Mouse (Mus musculus): ENCODE data around the gene Chkb. TPM values are rescaled to one million over a fixed set of nuclear protein-coding genes. Genes with fewer than 3 reads are reported as not detected.

The Chkb gene
- polyA plus RNA-seq, 1 experiment = 103 TPM

DNA sequence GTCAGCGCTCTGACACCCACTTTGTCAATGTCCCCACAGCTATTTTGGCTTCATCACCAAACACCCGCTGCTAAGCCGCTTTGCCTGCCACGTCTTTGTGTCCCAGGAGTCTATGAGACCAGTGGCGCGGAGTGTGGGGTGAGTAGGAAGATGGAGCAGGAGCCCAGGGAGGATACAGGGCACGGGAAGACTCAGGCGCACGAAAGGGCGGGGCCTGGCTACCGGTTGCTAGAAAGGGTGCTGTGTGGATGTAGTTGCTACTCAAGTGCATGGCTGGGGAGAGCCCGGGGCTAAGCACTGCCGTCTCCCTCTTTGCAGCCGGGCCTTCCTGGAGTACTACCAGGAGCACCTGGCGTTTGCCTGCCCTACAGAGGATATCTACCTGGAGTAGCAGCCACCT lies 31.6 kb upstream of the Chkb start:
- no peak for TF ChIP-seq GATA1 (IDR thresholded peaks at IDR 0.05; ENCODE audit: low read length)

DNA sequence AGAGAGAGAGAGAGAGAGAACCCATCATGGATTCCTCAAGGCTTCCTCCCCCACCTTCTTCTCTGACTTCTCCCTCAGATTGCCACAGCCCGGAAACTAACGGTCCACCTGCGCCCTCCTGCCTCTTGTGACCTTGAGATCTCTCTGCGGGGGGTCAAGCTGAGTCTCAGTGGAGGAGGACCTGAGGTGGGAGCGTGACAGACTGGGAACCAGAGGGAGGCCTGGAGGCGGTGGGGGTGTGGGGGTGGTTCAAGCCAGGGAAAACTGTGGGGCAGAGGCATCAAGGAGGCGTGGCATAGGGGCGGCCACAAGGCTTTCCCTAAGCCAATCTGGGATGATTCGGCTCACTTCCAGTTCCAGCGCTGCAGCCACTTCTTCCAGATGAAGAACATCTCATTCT lies 30.6 kb upstream of the Chkb start:
- TF ChIP-seq GATA1 (IDR thresholded peaks at IDR 0.05; ENCODE audit: low read length) = no peak

DNA sequence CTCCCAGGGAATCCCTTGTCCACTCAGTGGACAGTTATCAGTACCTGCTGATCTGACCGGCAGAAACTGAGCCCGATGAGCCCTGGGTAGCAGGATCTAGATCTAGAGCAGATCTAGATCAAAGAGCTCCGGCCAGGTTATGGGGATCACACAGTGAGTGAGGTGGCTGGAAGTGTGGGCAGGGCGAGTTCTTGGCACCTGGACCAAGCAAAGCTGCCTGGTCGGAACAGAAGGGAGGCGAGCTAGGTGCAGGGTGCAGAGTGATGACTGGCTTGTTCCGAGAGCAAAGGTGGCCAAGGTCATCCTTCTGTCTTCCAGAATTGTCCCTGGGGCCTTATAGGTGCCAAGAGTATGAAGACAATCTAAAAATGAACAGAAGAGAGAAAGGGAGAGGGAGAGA lies 30.1 kb upstream of the Chkb start:
- no peak for TF ChIP-seq GATA1 (IDR thresholded peaks at IDR 0.05; ENCODE audit: low read length)

DNA sequence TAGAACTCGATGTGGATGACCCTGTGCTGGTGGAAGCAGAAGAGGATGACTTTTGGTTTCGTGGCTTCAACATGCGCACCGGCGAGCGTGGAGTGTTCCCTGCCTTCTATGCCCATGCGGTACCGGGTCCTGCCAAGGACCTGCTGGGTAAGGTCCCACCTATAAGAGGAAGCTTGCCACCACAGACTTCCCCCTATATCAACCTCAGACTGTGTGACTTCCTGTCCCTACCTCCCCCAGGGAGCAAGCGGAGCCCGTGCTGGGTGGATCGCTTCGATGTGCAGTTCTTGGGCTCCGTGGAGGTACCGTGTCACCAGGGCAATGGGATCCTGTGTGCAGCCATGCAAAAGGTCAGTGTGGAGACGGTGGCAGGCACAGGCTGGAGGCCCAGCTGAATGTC lies 29.2 kb upstream of the Chkb start:
- TF ChIP-seq GATA1 (IDR thresholded peaks at IDR 0.05; ENCODE audit: low read length) = no peak

DNA sequence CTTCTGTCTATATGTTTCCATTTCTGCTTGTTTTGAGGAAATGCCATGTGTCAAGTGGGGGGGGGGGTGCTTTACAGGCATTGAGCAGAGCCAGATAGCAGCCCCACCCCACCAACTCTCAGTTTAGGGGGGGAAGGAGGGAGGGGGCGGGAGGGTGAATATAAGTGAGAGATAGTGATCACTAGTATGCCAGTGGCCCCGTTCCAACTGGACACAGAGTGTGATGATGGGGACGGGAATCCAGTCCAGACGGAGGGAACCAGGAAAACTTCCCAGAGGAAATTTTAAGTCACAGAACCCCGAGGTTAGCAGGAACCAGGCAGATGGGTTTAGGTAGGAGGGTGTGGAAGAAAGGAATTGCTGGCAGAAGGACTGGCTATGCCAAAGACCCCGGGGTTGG lies 25.9 kb upstream of the Chkb start:
- TF ChIP-seq GATA1 (IDR thresholded peaks at IDR 0.05; ENCODE audit: low read length) = no peak

DNA sequence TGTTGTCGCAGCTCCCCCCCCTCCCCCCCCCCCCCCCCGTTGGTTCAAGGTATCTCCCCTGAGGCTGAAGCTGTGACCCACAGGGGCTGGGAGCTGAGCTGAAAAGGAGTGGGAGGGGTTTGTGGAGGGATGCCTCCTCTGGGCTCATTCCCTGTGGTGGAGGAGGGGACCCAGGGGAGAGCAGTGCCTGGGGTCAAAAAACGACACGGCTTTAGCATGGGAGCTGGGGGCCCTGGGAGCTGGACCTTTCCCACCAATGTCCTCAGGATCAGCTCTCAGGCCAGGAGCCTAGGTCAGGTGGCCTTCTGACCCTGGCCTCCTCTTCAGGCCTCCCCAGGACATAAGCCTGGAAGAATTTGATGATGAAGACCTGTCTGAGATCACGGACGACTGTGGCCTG lies 25.1 kb upstream of the Chkb start:
- TF ChIP-seq GATA1 (IDR thresholded peaks at IDR 0.05; ENCODE audit: low read length) = no peak

DNA sequence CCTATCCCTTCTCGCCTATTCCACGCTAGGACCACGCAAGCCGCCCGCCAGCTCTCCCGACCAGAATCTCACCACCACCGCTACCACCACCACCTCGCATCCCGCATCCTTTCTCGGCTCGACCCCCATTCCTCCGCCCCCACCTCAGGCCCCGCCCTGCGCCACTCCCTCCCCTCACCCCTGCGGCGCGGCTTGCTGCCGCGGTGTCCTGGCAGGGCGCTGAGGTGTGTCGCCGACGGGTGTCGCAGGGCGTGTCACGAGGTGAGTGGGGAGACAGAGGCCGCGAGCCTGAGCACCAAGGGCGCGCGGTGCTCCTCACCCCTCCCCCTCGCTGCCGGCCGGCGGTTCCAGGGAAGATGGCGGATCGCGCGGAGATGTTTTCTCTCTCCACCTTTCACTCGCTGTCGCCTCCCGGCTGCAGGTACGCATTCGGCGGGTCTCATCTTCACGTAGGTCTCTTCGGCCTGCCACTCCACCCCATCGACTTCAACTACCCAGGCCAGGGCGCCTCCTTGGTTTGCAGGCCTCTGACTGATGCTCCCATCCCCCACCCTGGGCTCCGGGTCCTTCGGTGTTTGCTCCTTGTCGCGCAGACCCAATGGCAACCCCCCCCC lies 24.3 kb upstream of the Chkb start, which contains the start of gene Mapk8ip2:
Gene Mapk8ip2, plus strand, starts transcription at position 49 of the 614 bp plus-strand sequence.
- TF ChIP-seq GATA1 (IDR thresholded peaks at IDR 0.05; ENCODE audit: low read length) = no peak

DNA sequence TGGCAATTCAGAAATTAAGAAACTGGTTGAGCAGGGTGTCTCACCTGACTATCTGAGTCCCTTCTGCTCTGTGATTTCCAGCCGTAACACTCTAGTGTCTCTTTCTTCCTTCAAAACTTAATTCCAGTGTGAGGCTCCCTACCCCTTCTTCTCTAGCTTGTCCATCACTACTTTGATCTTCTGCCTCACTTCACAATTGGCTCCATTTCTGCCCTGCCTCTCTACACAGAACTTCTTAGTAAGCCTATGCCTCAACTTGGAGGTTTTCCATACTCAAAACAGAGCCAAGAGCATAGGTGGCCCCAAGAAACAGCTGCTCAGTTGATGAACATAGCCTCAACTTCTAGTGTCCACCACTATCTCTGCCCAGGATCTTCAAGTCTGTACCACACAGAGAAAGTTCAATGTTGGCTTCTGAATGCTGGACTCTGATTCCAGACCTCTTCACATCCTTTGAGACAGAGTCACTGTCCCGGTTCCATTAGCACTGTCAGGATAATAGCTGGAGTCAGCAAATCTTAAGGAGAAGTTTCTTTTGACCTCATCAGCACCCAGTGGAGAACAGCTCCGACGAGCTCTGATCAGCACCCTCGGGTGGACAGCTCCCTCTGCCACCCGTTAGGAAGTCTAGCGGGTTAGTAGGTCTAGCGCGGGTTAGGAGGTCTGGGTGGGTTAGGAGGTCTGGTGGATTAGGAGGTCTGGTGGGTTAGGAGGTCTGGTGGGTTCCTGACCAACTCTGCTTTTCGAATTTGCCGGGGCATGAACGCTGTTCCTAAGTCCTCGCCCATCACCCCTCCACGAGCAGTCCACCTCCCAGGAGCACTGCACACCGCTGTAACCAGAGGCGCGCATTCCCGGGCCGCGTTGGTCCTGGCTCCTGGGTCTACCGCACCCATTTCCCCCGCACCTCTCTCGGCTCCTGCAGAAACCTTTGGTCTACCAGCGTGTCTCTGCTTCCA lies 23.5 kb upstream of the Chkb start:
- TF ChIP-seq GATA1 (IDR thresholded peaks at IDR 0.05; ENCODE audit: low read length) = no peak

DNA sequence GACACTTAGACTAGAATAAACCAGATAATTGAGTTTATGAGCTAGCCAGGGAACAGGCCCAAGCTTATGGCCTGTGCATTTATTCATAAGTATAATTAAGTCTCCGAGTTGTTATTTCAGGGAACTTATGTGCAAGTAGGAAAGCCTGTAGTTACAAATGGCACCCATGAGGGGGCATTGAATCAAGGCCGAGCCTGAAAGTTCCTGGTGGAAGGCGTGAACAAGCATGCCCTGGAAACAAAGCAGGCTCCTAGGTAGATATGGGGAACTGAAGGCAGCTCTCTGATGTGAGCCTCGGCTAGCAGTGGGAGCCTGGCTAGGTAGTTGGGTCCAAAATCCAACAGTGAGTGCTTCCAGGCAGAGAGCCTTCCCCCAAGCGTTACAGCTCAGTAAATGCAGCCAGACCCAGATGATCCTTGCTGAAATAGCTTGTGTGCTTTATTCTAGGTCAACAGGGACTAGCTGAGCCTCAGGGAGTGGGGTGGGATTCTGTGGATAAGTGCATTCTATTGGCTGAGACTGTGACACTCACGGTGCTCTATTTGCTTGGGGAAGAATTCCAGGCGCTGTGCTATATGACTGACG lies 12.9 kb upstream of the Chkb start:
- TF ChIP-seq GATA1 (IDR thresholded peaks at IDR 0.05; ENCODE audit: low read length) = no peak

DNA sequence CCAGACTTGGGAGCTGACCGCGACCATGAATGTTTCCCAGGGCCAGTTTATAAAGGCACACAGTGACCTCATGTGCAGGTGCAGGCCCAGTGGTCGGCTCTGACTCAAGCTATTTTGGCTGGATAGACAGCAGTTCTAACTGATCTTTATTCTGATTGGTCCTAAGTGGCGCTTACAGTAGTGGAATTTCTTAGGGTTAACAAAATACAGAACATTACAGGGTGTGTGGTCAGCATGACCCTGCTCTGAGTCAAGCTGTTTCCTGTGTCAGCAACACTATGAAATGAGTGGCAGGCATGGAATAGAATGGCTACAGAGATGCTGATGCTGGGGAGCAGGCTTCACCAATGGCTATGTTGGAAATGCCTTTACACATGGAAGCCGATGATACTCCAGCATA lies 6.2 kb upstream of the Chkb start:
- no peak for TF ChIP-seq GATA1 (IDR thresholded peaks at IDR 0.05; ENCODE audit: low read length)

DNA sequence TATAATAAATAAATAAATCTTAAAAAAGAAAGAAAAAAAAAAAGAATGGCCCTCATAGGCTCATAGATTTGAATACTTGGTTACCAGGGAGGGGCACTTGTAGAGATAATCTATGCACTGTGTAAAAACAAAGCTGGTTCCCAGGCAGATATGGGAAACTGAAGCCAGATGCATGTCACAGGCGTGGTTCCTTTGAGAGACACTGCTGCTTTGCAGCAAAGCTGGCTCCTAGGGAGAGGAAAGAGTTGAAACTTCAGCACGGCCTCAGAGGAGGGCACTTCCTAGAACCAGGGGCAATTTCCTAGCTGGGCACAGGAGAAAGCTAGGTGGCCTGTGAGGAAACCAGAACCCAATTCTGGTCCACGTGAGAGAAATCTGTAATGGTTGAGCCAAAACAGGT lies 4.4 kb upstream of the Chkb start:
- TF ChIP-seq GATA1 (IDR thresholded peaks at IDR 0.05; ENCODE audit: low read length) = no peak

DNA sequence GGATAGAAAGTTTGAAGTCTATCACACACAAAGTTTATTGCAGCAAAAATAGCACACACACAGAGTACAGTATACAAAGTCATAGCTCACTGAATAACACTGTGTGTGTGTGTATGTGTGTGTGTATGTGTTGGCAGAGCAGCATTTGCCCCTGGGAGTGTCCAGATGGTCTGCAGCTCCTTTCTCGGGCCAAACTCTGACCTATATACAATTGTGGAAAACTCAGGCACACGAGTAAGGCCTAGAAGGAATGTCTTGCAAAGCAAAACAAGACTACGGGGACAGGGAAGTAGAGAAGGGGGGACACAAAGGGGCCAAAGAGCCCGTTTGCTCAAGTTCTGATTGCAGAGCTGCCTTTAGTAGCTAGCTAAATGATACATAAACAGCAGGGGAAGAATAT lies 3.2 kb upstream of the Chkb start:
- TF ChIP-seq GATA1 (IDR thresholded peaks at IDR 0.05; ENCODE audit: low read length) = no peak

DNA sequence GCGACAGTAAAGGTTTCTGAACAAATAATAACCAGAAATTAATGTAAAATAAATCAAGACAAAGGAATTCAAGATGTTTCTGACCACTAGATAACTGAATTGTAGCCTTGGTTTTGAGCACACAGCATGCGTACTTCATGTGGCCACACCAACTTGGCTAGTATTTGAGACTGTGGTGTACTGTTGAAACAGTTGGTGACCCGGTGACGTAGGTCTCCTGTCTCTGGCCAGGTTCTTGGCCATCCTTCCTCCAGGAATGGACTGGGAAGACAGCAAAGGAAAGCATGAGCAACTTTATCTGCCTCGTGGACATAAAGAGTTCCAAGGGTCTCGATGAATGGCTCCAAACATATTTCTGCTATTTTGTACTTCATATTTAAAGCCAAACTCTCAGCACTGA lies 2.1 kb upstream of the Chkb start:
- no peak for TF ChIP-seq GATA1 (IDR thresholded peaks at IDR 0.05; ENCODE audit: low read length)

DNA sequence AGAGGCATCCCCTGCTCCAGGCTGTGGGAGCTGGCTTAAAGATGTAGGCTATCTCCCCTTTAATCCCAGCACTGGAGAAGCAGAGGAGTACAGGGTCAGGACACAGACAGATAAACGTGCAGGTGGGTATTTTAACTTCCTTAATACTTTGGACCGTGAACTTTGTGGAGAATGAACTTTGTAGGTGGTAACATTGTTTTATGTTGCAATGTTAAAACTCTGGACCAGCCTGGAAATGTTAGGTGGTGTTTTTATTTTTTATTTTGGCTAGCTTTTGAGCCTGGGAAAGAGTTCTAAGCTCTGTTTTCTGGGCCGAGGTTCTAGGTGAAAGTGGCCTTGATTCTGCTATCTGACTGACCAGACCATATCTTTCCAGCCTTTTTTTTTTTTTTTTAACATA lies 1.6 kb upstream of the Chkb start:
- TF ChIP-seq GATA1 (IDR thresholded peaks at IDR 0.05; ENCODE audit: low read length) = no peak

DNA sequence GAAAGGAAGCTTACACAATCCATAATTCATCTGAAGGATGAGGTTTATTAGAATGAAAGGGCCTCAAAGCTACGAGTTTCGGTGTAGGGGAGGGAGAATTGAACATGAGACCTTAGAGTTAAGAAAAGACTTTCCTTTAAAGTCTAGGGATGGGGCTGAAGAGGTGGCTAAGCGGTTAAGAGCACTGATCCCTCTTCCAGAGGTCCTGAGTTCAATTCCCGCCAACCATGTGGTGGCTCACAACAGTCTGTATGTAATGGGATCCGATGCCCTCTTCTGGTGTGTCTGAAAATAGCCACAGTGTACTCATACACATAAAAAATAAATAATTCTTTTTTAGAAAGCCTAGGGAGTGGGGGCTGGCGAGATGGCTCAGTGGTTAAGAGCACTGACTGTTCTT lies 633 bp upstream of the Chkb start:
- no peak for TF ChIP-seq GATA1 (IDR thresholded peaks at IDR 0.05; ENCODE audit: low read length)

DNA sequence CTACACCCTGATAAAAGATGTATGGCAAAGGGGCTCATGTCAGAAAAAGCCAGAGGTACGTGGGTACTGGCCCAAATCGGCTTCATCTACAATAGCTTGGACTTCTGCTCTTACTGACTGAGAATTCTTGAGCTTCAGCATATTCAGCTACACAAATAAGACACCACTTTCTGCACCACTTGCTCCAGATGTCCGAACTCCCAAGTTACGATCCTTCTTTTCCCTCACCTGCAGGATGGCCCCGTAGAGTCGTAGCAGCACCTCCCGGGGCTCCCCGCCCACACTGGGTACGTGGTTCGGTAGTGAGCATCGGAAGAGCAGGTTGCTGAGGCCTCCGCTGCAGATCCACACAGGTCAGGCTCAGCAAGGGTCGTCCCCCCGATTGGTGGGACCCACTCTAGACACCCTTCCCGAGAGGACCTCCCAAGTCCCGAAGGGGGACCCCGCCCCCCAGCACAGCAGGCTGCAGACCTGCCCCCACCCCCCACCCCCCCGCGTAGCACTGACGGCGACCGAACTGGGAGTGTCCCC lies 822 bp downstream of the Chkb start:
- no peak for TF ChIP-seq GATA1 (IDR thresholded peaks at IDR 0.05; ENCODE audit: low read length)
